Mouse (Mus musculus) bone marrow, adult 2 months (tissue): Measurements from ENCODE around the gene Shbg.

Experiments used
- CTCF ChIP-seq: fragments of 200-500 bp; IDR thresholded peaks from 2 replicates; pipeline ENCODE4 v1.5.1; 2011; ENCODE audit warnings: low read length, control low read depth; ENCODE audit not compliant: control insufficient read depth, insufficient read depth
- POLR2A ChIP-seq: fragments of 200-500 bp; IDR thresholded peaks from 2 replicates; pipeline ENCODE4 v1.6.1; 2011; ENCODE audit warnings: low read depth, mild to moderate bottlenecking, control low read depth, low read length, borderline replicate concordance; ENCODE audit not compliant: control insufficient read depth

- peak; percentile 71 for TF ChIP-seq CTCF
- no peak for TF ChIP-seq POLR2A
These were observed 37.8 kb upstream of the Shbg start, which contains the start of gene Sox15 for GRCm38 (mm10) chr11:69655264-69656064.
